Mouse (Mus musculus) liver, postnatal 0 days (tissue): ENCODE data around the gene Gm20388. TPM values are rescaled to one million over a fixed set of nuclear protein-coding genes. Genes with fewer than 3 reads are reported as not detected.

Experiments
- ATAC-seq: fragments of 200-750 bp; cut with Nextera tagmentation; 2 replicates; pipeline ENCODE4 v1.8.0; 2017; ENCODE audit warnings: mild to moderate bottlenecking, moderate library complexity
- DNase-seq: peaks from one replicate; pipeline ENCODE4 v3.0.0-alpha.2; 2016
- H3K27ac ChIP-seq: fragments of 300-500 bp; sonication (generic); 2 replicates; pipeline ENCODE4 v1.5.1; 2014; ENCODE audit warnings: antibody characterized with exemption, moderate library complexity, mild to moderate bottlenecking, low read depth
- H3K27me3 ChIP-seq: fragments of 300-500 bp; sonication (generic); 2 replicates; pipeline ENCODE4 v1.6.1; 2014; ENCODE audit warnings: low read length, control low read depth, mixed read lengths; ENCODE audit not compliant: insufficient read depth
- H3K36me3 ChIP-seq: fragments of 300-500 bp; sonication (generic); replicated peaks from 2 replicates; pipeline ENCODE4 v1.6.1; 2014; ENCODE audit warnings: mild to moderate bottlenecking, control low read depth, low read length, moderate library complexity, mixed read lengths; ENCODE audit not compliant: insufficient read depth
- H3K4me1 ChIP-seq: fragments of 300-500 bp; sonication (generic); 2 replicates; pipeline ENCODE4 v1.6.1; 2014; ENCODE audit warnings: antibody characterized with exemption, mild to moderate bottlenecking, control low read depth; ENCODE audit not compliant: insufficient read depth
- H3K4me2 ChIP-seq: fragments of 300-500 bp; sonication (generic); 2 replicates; pipeline ENCODE4 v1.6.1; 2014; ENCODE audit warnings: low read depth, mild to moderate bottlenecking, low read length, moderate library complexity, mixed read lengths
- H3K4me3 ChIP-seq: fragments of 300-500 bp; sonication (generic); 2 replicates; pipeline ENCODE4 v1.5.1; 2014; ENCODE audit warnings: low read depth, low read length
- H3K9ac ChIP-seq: fragments of 300-500 bp; sonication (generic); replicated peaks from 2 replicates; pipeline ENCODE4 v1.6.1; 2014; ENCODE audit warnings: mild to moderate bottlenecking, moderate library complexity
- H3K9me3 ChIP-seq: fragments of 300-500 bp; sonication (generic); 2 replicates; pipeline ENCODE4 v1.6.1; 2016; ENCODE audit warnings: mild to moderate bottlenecking, control low read depth, low read length, mixed read lengths
- CTCF ChIP-seq: sonication (generic); IDR thresholded peaks from 2 replicates; pipeline ENCODE4 v1.5.1; 2016; ENCODE audit warnings: antibody characterized with exemption, low read depth
- EP300 ChIP-seq: IDR thresholded peaks from 2 replicates; pipeline ENCODE4 v1.6.1; 2016; ENCODE audit warnings: antibody characterized with exemption, low read depth, mild to moderate bottlenecking
- WGBS: fragments of 180-500 bp; shearing (Covaris S2); extraction: QIAGEN DNeasy Blood & Tissue Kit; methylation state at CpG from one replicate; pipeline ENCODE4 v1.1.7; 2014; ENCODE audit not compliant: insufficient replicate concordance; 5-methylcytosine and 5-hydroxymethylcytosine counted together
- polyA plus RNA-seq: library from polyadenylated mRNA; unstranded; fragments of >200 nt; fragmentation: Nextera tagmentation; extraction: Ambion mirVana; gene quantifications from 2 replicates; pipeline ENCODE4 v1.2.1, GENCODE M21; 2015

Gm20388 gene
- polyA plus RNA-seq, 1 experiment from 2014 or later, result not detected

- Histone ChIP-seq H3K27me3 (no peaks in the 10 kb centered on the region), H3K4me3 (no peak overlapping the region), H3K4me2 (no peak overlapping the region), H3K9ac (peak overlapping the region; percentile 8; the same call in 1 of the 2 replicates), H3K4me1 (peaks cover 16% of the 10 kb centered on the region), H3K36me3 (peaks cover 74% of the 10 kb centered on the region), H3K9me3 (no peaks in the 10 kb centered on the region), H3K27ac (peak overlapping the region; percentile 69)
- DNase-seq, result no peak
- no peak for ATAC-seq
- TF ChIP-seq EP300 (no peak), CTCF (no peak)
- WGBS, result 49% methylated on average over 8 of the region's 8 CpGs
Observed at GRCm38 (mm10) chr8:120563348-120563724, 652.7 kb downstream of the Gm20388 start.

GRCm38 (mm10) chr8:120563851-120564837, 653.5 kb downstream of the Gm20388 start:
- DNase-seq, result peak; percentile 79
- H3K4me3 ChIP-seq, result no peak overlapping the region
- 0 out of 2 replicates have a peak overlapping the region, but pooled peaks have one; percentile 2 for H3K4me2 ChIP-seq
- peaks cover 77% of the 10 kb centered on the region for H3K36me3 ChIP-seq
- H3K9ac ChIP-seq, result no peak overlapping the region
- no peaks in the 10 kb centered on the region for H3K9me3 ChIP-seq
- H3K4me1 ChIP-seq, result peaks cover 16% of the 10 kb centered on the region
- 47% methylated on average over 20 of the region's 20 CpGs for WGBS
- H3K27me3 ChIP-seq, result no peaks in the 10 kb centered on the region
- ATAC-seq, result peak; percentile 72
- TF ChIP-seq CTCF (peak; percentile 29), EP300 (0 out of 2 replicates have a peak, but pooled peaks have one; percentile 28)
- H3K27ac ChIP-seq, result peak overlapping the region; percentile 69

GRCm38 (mm10) chr8:120565151-120565711, 654.6 kb downstream of the Gm20388 start:
- WGBS, result 65% methylated on average over 7 of the region's 7 CpGs
- ATAC-seq, result no peak
- no peak for DNase-seq
- Histone ChIP-seq H3K27ac (peak overlapping the region; percentile 39; the same call in 1 of the 2 replicates), H3K27me3 (no peaks in the 10 kb centered on the region), H3K36me3 (peaks cover 80% of the 10 kb centered on the region), H3K9me3 (no peaks in the 10 kb centered on the region), H3K4me1 (peaks cover 16% of the 10 kb centered on the region), H3K9ac (no peak overlapping the region), H3K4me2 (no peak overlapping the region), H3K4me3 (no peak overlapping the region)
- TF ChIP-seq EP300, result no peak
- TF ChIP-seq CTCF, result no peak

- TF ChIP-seq CTCF, result no peak
- no peak for TF ChIP-seq EP300
- no peaks in the 10 kb centered on the region for H3K9me3 ChIP-seq
- H3K9ac ChIP-seq, result no peak overlapping the region
- ATAC-seq, result no peak
- H3K4me1 ChIP-seq, result peaks cover 16% of the 10 kb centered on the region
- H3K36me3 ChIP-seq, result peaks cover 89% of the 10 kb centered on the region
- WGBS, result 88% methylated on average over 8 of the region's 8 CpGs
- H3K27ac ChIP-seq, result no peak overlapping the region
- H3K4me2 ChIP-seq, result no peak overlapping the region
- no peak for DNase-seq
- no peak overlapping the region for H3K4me3 ChIP-seq
- no peaks in the 10 kb centered on the region for H3K27me3 ChIP-seq
Observed at GRCm38 (mm10) chr8:120566681-120567080, 656.0 kb downstream of the Gm20388 start.

GRCm38 (mm10) chr8:120567731-120568130, 657.1 kb downstream of the Gm20388 start:
- peaks cover 93% of the 10 kb centered on the region for H3K36me3 ChIP-seq
- H3K4me3 ChIP-seq, result no peak overlapping the region
- H3K4me1 ChIP-seq, result peaks cover 13% of the 10 kb centered on the region
- TF ChIP-seq CTCF (no peak), EP300 (no peak)
- ATAC-seq, result no peak
- H3K9me3 ChIP-seq, result no peaks in the 10 kb centered on the region
- H3K9ac ChIP-seq, result no peak overlapping the region
- H3K27me3 ChIP-seq, result no peaks in the 10 kb centered on the region
- H3K4me2 ChIP-seq, result no peak overlapping the region
- no peak overlapping the region for H3K27ac ChIP-seq
- 93% methylated on average over 17 of the region's 17 CpGs for WGBS
- DNase-seq, result no peak

- no peaks in the 10 kb centered on the region for H3K27me3 ChIP-seq
- no peak overlapping the region for H3K4me2 ChIP-seq
- peaks cover 93% of the 10 kb centered on the region for H3K36me3 ChIP-seq
- H3K9me3 ChIP-seq, result no peaks in the 10 kb centered on the region
- peaks cover 7% of the 10 kb centered on the region for H3K4me1 ChIP-seq
- H3K27ac ChIP-seq, result no peak overlapping the region
- DNase-seq (no peak), ATAC-seq (no peak)
- 95% methylated on average over 37 of the region's 37 CpGs for WGBS
- TF ChIP-seq CTCF (no peak), EP300 (no peak)
- no peak overlapping the region for H3K4me3 ChIP-seq
- H3K9ac ChIP-seq, result no peak overlapping the region
Observed at GRCm38 (mm10) chr8:120568164-120568798, 657.6 kb downstream of the Gm20388 start.
